Mouse (Mus musculus): Measurements from ENCODE around the gene Ranbp17. TPM values are rescaled to one million over a fixed set of nuclear protein-coding genes. Genes with fewer than 3 reads are reported as not detected.

Gene Ranbp17
- polyA plus RNA-seq, 1 experiment, result not detected

DNA sequence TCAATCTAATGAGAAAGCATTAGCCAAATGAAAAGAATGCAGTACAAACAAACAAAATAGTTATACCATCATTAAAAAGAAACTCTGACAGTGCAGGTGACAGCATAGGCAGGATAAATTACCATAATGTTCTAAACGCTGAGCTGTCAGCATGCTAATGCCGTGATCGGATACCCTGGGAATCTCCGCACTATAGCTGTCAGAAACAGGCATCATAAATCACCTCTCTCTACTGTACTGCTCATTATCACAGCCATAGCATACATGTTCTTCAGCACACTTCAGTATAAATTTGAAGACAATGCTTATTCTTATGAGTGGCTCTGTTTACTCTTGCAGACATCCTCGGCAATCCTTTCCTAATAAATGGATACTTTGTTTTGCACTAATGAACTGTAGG is 151.7 kb downstream of the Ranbp17 start:
- TF ChIP-seq POLR2A (IDR thresholded peaks at IDR 0.05; ENCODE audit: insufficient read depth, low read depth, low read length) (no peak), CTCF (IDR thresholded peaks at IDR 0.05; ENCODE audit: insufficient read depth, low read depth, low read length) (no peak)
- no peak overlapping the region for H3K27ac ChIP-seq (ENCODE audit: insufficient read depth, low read depth, low read length)
- no peaks in the 10 kb centered on the region for H3K4me1 ChIP-seq (ENCODE audit: control insufficient read depth, insufficient read depth, low read length)
- 65% methylated on average over 5 of the region's 5 CpGs for WGBS
- H3K4me3 ChIP-seq (ENCODE audit: insufficient read depth, low read depth, low read length), result no peak overlapping the region

DNA sequence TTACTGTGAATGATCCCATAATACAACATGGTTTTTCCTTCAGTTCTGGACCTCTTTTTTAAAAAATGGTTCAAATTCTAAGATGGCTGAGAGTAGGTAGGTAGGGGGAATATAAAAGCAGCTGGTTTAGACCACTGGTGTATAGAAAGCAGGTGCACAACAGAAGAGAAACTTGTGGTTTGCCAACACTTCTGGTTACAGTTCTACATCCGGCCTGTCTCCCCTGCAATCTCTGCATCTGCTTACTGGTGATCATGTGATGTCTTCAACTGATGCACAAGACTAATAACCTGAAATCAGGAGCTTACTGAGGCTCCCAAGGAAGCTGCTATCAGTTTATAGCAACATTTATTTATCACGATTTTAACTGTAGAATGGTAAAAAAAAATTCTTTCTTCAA is 164.3 kb downstream of the Ranbp17 start:
- 80% methylated on average over 2 of the region's 2 CpGs for WGBS
- TF ChIP-seq CTCF (IDR thresholded peaks at IDR 0.05; ENCODE audit: insufficient read depth, low read depth, low read length) (no peak), POLR2A (IDR thresholded peaks at IDR 0.05; ENCODE audit: insufficient read depth, low read depth, low read length) (no peak)
- Histone ChIP-seq H3K27ac (ENCODE audit: insufficient read depth, low read depth, low read length) (no peak overlapping the region), H3K4me1 (ENCODE audit: control insufficient read depth, insufficient read depth, low read length) (no peaks in the 10 kb centered on the region), H3K4me3 (ENCODE audit: insufficient read depth, low read depth, low read length) (no peak overlapping the region)

DNA sequence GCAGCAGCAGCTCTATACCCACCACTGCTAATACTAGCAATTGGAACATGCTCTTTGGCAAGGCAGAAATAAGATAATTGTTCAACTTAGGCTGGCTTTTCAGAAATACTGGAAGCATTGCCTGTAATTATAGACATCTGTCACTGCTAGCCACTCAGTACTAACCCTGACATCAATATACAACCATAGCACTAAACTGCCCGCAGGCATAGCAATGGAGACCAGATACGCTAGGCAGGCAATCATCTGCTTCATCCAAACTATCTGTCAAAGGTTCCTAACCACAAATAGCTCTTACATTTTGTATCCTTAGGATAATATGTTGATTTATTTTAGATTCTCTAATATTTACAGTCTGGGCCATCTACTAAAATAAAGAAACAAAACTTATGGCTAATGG is 171.5 kb downstream of the Ranbp17 start:
- TF ChIP-seq CTCF (IDR thresholded peaks at IDR 0.05; ENCODE audit: insufficient read depth, low read depth, low read length) (no peak), POLR2A (IDR thresholded peaks at IDR 0.05; ENCODE audit: insufficient read depth, low read depth, low read length) (no peak)
- 90% methylated on average over 2 of the region's 2 CpGs for WGBS
- no peak overlapping the region for H3K4me3 ChIP-seq (ENCODE audit: insufficient read depth, low read depth, low read length)
- no peak overlapping the region for H3K27ac ChIP-seq (ENCODE audit: insufficient read depth, low read depth, low read length)
- H3K4me1 ChIP-seq (ENCODE audit: control insufficient read depth, insufficient read depth, low read length), result no peaks in the 10 kb centered on the region

DNA sequence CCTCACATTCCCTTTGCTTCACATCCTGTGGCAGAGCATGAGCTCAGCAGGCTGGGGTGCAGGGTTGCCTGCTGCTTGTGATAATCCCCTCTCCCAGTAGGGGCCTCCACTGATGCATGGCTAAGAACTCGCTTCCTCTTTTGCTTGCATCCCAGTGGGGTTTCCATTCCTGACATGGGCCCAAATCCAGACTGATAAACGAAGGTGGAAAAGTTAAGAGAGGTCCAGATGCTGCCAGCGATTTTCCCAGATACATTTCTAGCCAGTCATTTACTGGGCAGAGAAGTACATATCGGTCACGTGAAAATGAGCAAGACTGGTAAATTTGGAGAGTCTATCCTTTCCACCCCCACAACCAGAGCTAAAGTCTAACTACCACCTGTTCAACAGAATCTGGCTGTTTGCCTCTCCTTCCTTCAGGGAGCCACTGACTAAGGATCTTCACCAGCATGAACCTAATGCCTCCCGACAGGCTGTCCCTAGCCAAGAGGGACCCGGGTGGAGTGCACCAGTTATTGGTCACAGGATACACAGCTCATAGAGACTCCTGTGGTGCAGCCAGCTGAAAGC is 176.9 kb downstream of the Ranbp17 start:
- H3K4me3 ChIP-seq (ENCODE audit: insufficient read depth, low read depth, low read length), result no peak overlapping the region
- H3K27ac ChIP-seq (ENCODE audit: insufficient read depth, low read depth, low read length), result no peak overlapping the region
- 32% methylated on average over 7 of the region's 7 CpGs for WGBS
- TF ChIP-seq CTCF (IDR thresholded peaks at IDR 0.05; ENCODE audit: insufficient read depth, low read depth, low read length) (no peak), POLR2A (IDR thresholded peaks at IDR 0.05; ENCODE audit: insufficient read depth, low read depth, low read length) (no peak)
- no peaks in the 10 kb centered on the region for H3K4me1 ChIP-seq (ENCODE audit: control insufficient read depth, insufficient read depth, low read length)

DNA sequence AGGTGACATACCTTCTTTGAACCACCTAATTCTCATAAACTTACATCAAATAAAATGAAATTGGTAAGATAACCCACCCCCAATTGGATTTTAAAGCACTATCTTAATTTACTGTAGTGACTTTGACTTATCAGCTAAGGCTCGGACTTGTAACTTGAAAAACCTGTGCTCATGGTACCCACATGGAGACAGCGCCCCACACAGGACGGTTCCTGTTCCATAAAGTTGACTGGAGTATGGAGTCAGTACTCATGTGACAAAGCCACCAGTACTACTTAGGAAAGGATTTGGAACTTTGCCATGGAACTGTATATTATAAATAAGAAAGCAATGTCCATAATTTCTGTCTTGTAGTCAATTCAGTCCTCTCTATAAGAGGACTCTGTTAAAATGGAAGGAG is 177.9 kb downstream of the Ranbp17 start:
- H3K4me1 ChIP-seq (ENCODE audit: control insufficient read depth, insufficient read depth, low read length), result no peaks in the 10 kb centered on the region
- WGBS, result 97% methylated on average over 3 of the region's 3 CpGs
- TF ChIP-seq POLR2A (IDR thresholded peaks at IDR 0.05; ENCODE audit: insufficient read depth, low read depth, low read length) (no peak), CTCF (IDR thresholded peaks at IDR 0.05; ENCODE audit: insufficient read depth, low read depth, low read length) (no peak)
- H3K27ac ChIP-seq (ENCODE audit: insufficient read depth, low read depth, low read length), result no peak overlapping the region
- H3K4me3 ChIP-seq (ENCODE audit: insufficient read depth, low read depth, low read length), result no peak overlapping the region

DNA sequence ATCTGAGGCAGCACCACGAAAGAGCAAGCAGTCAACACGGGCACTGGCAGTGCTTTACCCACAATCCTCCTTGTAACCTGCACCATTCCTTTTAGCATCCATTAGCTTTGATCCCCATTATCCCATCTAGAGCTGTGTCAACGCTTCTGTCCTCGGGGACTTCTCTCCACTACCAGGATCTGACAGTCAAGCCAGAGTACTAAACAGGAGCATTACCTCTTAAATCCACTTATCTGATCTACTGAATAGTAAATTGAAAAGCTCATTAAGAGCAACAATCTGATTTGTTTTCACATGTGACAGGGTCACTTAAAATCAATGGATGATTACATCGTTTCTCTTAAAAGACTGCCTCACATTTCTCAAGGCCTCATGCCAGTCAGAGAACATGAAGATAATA is 181.4 kb downstream of the Ranbp17 start:
- H3K4me1 ChIP-seq (ENCODE audit: control insufficient read depth, insufficient read depth, low read length), result no peaks in the 10 kb centered on the region
- 83% methylated on average over 5 of the region's 5 CpGs for WGBS
- H3K27ac ChIP-seq (ENCODE audit: insufficient read depth, low read depth, low read length), result no peak overlapping the region
- TF ChIP-seq POLR2A (IDR thresholded peaks at IDR 0.05; ENCODE audit: insufficient read depth, low read depth, low read length) (no peak), CTCF (IDR thresholded peaks at IDR 0.05; ENCODE audit: insufficient read depth, low read depth, low read length) (no peak)
- H3K4me3 ChIP-seq (ENCODE audit: insufficient read depth, low read depth, low read length), result no peak overlapping the region

DNA sequence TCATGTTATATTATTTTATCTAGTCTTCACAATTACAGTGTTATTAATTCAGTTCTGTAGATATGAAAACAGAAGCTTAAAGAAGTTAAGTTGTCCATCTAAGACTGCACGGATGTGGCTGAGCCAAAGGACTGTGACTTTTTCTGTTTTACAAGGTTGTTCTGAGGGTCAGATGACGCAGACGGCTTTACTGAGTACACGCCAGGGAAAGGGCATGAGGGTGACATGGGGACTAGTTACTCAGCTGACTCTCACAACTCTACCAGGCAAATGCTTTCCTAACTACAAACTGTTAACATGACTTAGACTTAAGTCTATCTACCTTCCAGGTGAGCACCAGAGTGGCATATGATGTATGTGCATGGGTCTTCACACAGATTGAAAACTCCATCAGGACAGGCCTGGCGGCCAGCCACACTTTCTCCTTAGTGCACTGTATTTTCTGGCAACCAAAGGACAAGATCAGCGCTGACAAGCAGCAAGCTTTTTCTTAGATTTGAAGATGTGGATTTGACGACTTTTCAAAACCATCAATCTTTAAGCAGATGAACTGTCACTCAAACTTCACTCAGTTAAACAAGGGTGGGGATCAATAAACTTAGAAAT is 194.4 kb downstream of the Ranbp17 start:
- H3K27ac ChIP-seq (ENCODE audit: insufficient read depth, low read depth, low read length), result no peak overlapping the region
- 95% methylated on average over 7 of the region's 7 CpGs for WGBS
- TF ChIP-seq CTCF (IDR thresholded peaks at IDR 0.05; ENCODE audit: insufficient read depth, low read depth, low read length) (no peak), POLR2A (IDR thresholded peaks at IDR 0.05; ENCODE audit: insufficient read depth, low read depth, low read length) (no peak)

DNA sequence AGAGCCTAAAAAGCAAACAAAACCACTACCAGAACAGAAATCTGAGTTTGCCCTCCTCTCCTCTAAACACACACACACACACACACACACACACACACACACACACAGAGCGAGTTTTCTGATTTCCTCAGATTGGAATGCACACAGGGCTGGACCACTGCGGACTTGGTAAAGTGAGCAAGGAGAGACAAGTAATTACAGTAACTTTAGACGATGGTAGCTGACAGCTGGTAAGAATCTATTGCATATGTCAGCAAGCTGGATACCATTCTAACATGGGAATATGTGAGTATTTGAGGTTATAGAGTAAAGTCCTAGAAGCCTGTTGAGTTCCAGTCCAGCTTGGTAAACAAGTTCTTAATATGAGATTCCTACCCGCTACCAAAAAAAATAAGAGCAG is 204.0 kb downstream of the Ranbp17 start:
- no peaks in the 10 kb centered on the region for H3K4me1 ChIP-seq (ENCODE audit: control insufficient read depth, insufficient read depth, low read length)
- no peak overlapping the region for H3K27ac ChIP-seq (ENCODE audit: insufficient read depth, low read depth, low read length)
- no peak for TF ChIP-seq CTCF (IDR thresholded peaks at IDR 0.05; ENCODE audit: insufficient read depth, low read depth, low read length)
- no peak for TF ChIP-seq POLR2A (IDR thresholded peaks at IDR 0.05; ENCODE audit: insufficient read depth, low read depth, low read length)
- H3K4me3 ChIP-seq (ENCODE audit: insufficient read depth, low read depth, low read length), result no peak overlapping the region
- WGBS, result 87% methylated on average over 4 of the region's 4 CpGs

More for the DNA sequence above, 194.4 kb downstream of the Ranbp17 start:
- H3K4me1 ChIP-seq (ENCODE audit: control insufficient read depth, insufficient read depth, low read length), result no peaks in the 10 kb centered on the region
- H3K4me3 ChIP-seq (ENCODE audit: insufficient read depth, low read depth, low read length), result no peak overlapping the region

DNA sequence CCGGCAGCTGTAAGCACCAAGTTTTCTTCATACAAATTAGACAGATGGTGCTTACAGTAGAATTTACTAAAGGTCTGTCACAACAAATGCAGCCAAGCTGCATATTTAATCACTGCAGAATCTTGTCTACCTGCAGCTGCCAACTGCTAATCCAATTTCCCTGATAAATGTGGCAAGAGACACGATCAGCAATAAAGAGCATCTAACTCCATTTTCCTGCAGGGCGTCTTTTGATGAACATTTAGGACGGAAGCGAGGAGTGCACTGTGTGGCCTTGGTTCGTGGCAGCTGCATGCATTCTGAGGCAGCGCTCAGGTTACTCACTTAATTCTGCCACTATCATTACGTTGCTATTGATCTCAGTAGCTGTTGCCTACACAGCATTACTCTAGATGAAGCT is 212.7 kb downstream of the Ranbp17 start:
- no peak overlapping the region for H3K4me3 ChIP-seq (ENCODE audit: insufficient read depth, low read depth, low read length)
- no peaks in the 10 kb centered on the region for H3K4me1 ChIP-seq (ENCODE audit: control insufficient read depth, insufficient read depth, low read length)
- WGBS, result 83% methylated on average over 8 of the region's 8 CpGs
- TF ChIP-seq POLR2A (IDR thresholded peaks at IDR 0.05; ENCODE audit: insufficient read depth, low read depth, low read length) (no peak), CTCF (IDR thresholded peaks at IDR 0.05; ENCODE audit: insufficient read depth, low read depth, low read length) (no peak)
- H3K27ac ChIP-seq (ENCODE audit: insufficient read depth, low read depth, low read length), result no peak overlapping the region
